Mouse (Mus musculus) embryonic facial prominence, embryonic 13.5 days (tissue): ENCODE data around the gene Gm21988. TPM values are rescaled to one million over a fixed set of nuclear protein-coding genes. Genes with fewer than 3 reads are reported as not detected.

Source experiments
- ATAC-seq: fragments of 200-750 bp; cut with Nextera tagmentation; 2 replicates; pipeline ENCODE4 v1.8.0; 2017; ENCODE audit warnings: low read depth; ENCODE audit not compliant: insufficient number of reproducible peaks, insufficient read depth, low FRiP score, low TSS enrichment
- H3K27ac ChIP-seq: fragments of 300-500 bp; sonication (generic); 2 replicates; pipeline ENCODE4 v1.5.1; 2015; ENCODE audit warnings: moderate library complexity, mild to moderate bottlenecking, inconsistent platforms
- H3K27me3 ChIP-seq: fragments of 300-500 bp; sonication (generic); 2 replicates; pipeline ENCODE4 v1.6.1; 2015; ENCODE audit warnings: mild to moderate bottlenecking, inconsistent platforms
- H3K36me3 ChIP-seq: fragments of 300-500 bp; sonication (generic); 2 replicates; pipeline ENCODE4 v1.6.1; 2015; ENCODE audit warnings: mild to moderate bottlenecking, inconsistent platforms
- H3K4me1 ChIP-seq: fragments of 300-500 bp; sonication (generic); 2 replicates; pipeline ENCODE4 v1.6.1; 2015; ENCODE audit warnings: inconsistent platforms
- H3K4me2 ChIP-seq: fragments of 300-500 bp; sonication (generic); 2 replicates; pipeline ENCODE4 v1.6.1; 2015; ENCODE audit warnings: moderate library complexity, mild to moderate bottlenecking, inconsistent platforms
- H3K4me3 ChIP-seq: fragments of 300-500 bp; sonication (generic); 2 replicates; pipeline ENCODE4 v1.5.1; 2015; ENCODE audit warnings: mild to moderate bottlenecking, inconsistent platforms
- H3K9ac ChIP-seq: fragments of 300-500 bp; sonication (generic); 2 replicates; pipeline ENCODE4 v1.6.1; 2015; ENCODE audit warnings: mild to moderate bottlenecking, inconsistent platforms
- H3K9me3 ChIP-seq: fragments of 300-500 bp; sonication (generic); 2 replicates; pipeline ENCODE4 v1.6.1; 2016; ENCODE audit warnings: inconsistent platforms
- WGBS: fragments of 180-500 bp; shearing (Covaris S2); methylation state at CpG from one replicate; pipeline ENCODE4 v1.1.7; 2015; ENCODE audit warnings: mixed read lengths; 5-methylcytosine and 5-hydroxymethylcytosine counted together
- polyA plus RNA-seq: library from polyadenylated mRNA; unstranded; fragments of >200 nt; fragmentation: Nextera tagmentation; extraction: Ambion mirVana; gene quantifications from 2 replicates; pipeline ENCODE4 v1.2.1, GENCODE M21; 2015

Gene Gm21988
- polyA plus RNA-seq, 1 experiment from 2014 or later = 13.9 TPM

- WGBS = 4% methylated on average over 18 of the region's 18 CpGs
- H3K27me3 ChIP-seq = peaks cover 67% of the 10 kb centered on the region
- H3K9ac ChIP-seq = peak overlapping the region; percentile 70; the same call in 1 of the 2 replicates
- no peak for ATAC-seq
- peaks cover 34% of the 10 kb centered on the region for H3K4me1 ChIP-seq
- peak overlapping the region; percentile 76 for H3K4me2 ChIP-seq
- H3K27ac ChIP-seq = no peak overlapping the region
- H3K9me3 ChIP-seq = no peaks in the 10 kb centered on the region
- peaks cover 10% of the 10 kb centered on the region for H3K36me3 ChIP-seq
- peak overlapping the region; percentile 42 for H3K4me3 ChIP-seq
These were observed 24.8 kb downstream of the Gm21988 start for GRCm38 (mm10) chr11:70214856-70215209.

- WGBS = under 1% methylated on average over 46 of the region's 46 CpGs
- Histone ChIP-seq H3K27ac (no peak overlapping the region), H3K4me1 (peaks cover 29% of the 10 kb centered on the region), H3K4me2 (peak overlapping the region; percentile 76), H3K9ac (peak overlapping the region; percentile 70), H3K4me3 (peak overlapping the region; percentile 42), H3K36me3 (peaks cover 10% of the 10 kb centered on the region), H3K27me3 (peaks cover 67% of the 10 kb centered on the region), H3K9me3 (no peaks in the 10 kb centered on the region)
- no peak for ATAC-seq
These were observed 25.3 kb downstream of the Gm21988 start for GRCm38 (mm10) chr11:70214191-70214855.

GRCm38 (mm10) chr11:70213736-70214135, 25.9 kb downstream of the Gm21988 start:
- Histone ChIP-seq H3K27ac (no peak overlapping the region), H3K9ac (peak overlapping the region; percentile 70; the same call in 1 of the 2 replicates), H3K9me3 (no peaks in the 10 kb centered on the region), H3K4me3 (peak overlapping the region; percentile 42), H3K36me3 (peaks cover 10% of the 10 kb centered on the region), H3K4me1 (peaks cover 23% of the 10 kb centered on the region), H3K4me2 (peak overlapping the region; percentile 76), H3K27me3 (peaks cover 65% of the 10 kb centered on the region)
- peak; percentile 45; the same call in 1 of the 2 replicates for ATAC-seq
- WGBS = 4% methylated on average over 26 of the region's 26 CpGs

GRCm38 (mm10) chr11:70212896-70213295, 26.7 kb downstream of the Gm21988 start:
- H3K27ac ChIP-seq = no peak overlapping the region
- no peak overlapping the region for H3K4me3 ChIP-seq
- no peak overlapping the region for H3K9ac ChIP-seq
- no peak for ATAC-seq
- peaks cover 10% of the 10 kb centered on the region for H3K36me3 ChIP-seq
- peaks cover 20% of the 10 kb centered on the region for H3K4me1 ChIP-seq
- no peaks in the 10 kb centered on the region for H3K9me3 ChIP-seq
- no peak overlapping the region for H3K4me2 ChIP-seq
- peaks cover 63% of the 10 kb centered on the region for H3K27me3 ChIP-seq
- WGBS = 15% methylated on average over 9 of the region's 9 CpGs

GRCm38 (mm10) chr11:70212423-70212822, 27.2 kb downstream of the Gm21988 start, which contains the start of gene Slc16a11:
Slc16a11 (plus strand) TSS chr11:70212752.
- Histone ChIP-seq H3K9ac (0 out of 2 replicates have a peak within 1 kb of the TSS, but pooled peaks have one; percentile 70), H3K4me3 (peak within 1 kb of the TSS; percentile 42; the same call in 1 of the 2 replicates), H3K9me3 (no peaks in the 10 kb centered on the region), H3K4me1 (peaks cover 20% of the 10 kb centered on the region), H3K27me3 (peaks cover 60% of the 10 kb centered on the region), H3K36me3 (peaks cover 6% of the 10 kb centered on the region), H3K27ac (no peak within 1 kb of the TSS), H3K4me2 (peak within 1 kb of the TSS; percentile 76)
- 61% methylated on average over 6 of the region's 6 CpGs for WGBS
- no peak for ATAC-seq

- H3K27ac ChIP-seq = no peak overlapping the region
- WGBS = 59% methylated on average over 6 of the region's 6 CpGs
- H3K9me3 ChIP-seq = no peaks in the 10 kb centered on the region
- peaks cover 20% of the 10 kb centered on the region for H3K4me1 ChIP-seq
- no peak overlapping the region for H3K4me2 ChIP-seq
- no peak overlapping the region for H3K9ac ChIP-seq
- no peak for ATAC-seq
- no peak overlapping the region for H3K4me3 ChIP-seq
- H3K27me3 ChIP-seq = peaks cover 56% of the 10 kb centered on the region
- H3K36me3 ChIP-seq = peaks cover 1% of the 10 kb centered on the region; the same call in 1 of the 2 replicates
These were observed 27.7 kb downstream of the Gm21988 start for GRCm38 (mm10) chr11:70211972-70212371.

GRCm38 (mm10) chr11:70210681-70211080, 28.9 kb downstream of the Gm21988 start:
- Histone ChIP-seq H3K36me3 (no peaks in the 10 kb centered on the region), H3K27me3 (peaks cover 43% of the 10 kb centered on the region), H3K27ac (no peak overlapping the region), H3K4me1 (peaks cover 20% of the 10 kb centered on the region), H3K4me3 (no peak overlapping the region), H3K9ac (no peak overlapping the region), H3K4me2 (no peak overlapping the region), H3K9me3 (no peaks in the 10 kb centered on the region)
- 80% methylated on average over 2 of the region's 2 CpGs for WGBS
- ATAC-seq = no peak

- Histone ChIP-seq H3K27ac (no peak overlapping the region), H3K36me3 (no peaks in the 10 kb centered on the region), H3K4me1 (peaks cover 3% of the 10 kb centered on the region), H3K9me3 (no peaks in the 10 kb centered on the region), H3K9ac (no peak overlapping the region), H3K4me3 (no peak overlapping the region), H3K4me2 (no peak overlapping the region), H3K27me3 (peaks cover 25% of the 10 kb centered on the region)
- WGBS = 74% methylated on average over 5 of the region's 5 CpGs
- no peak for ATAC-seq
These were observed 30.7 kb downstream of the Gm21988 start for GRCm38 (mm10) chr11:70208778-70209388.

GRCm38 (mm10) chr11:70207283-70207682, 32.3 kb downstream of the Gm21988 start:
- 79% methylated on average over 7 of the region's 7 CpGs for WGBS

GRCm38 (mm10) chr11:70206801-70207200, 32.8 kb downstream of the Gm21988 start:
- no peak overlapping the region for H3K9ac ChIP-seq
- H3K4me2 ChIP-seq = no peak overlapping the region
- no peaks in the 10 kb centered on the region for H3K9me3 ChIP-seq
- 84% methylated on average over 2 of the region's 2 CpGs for WGBS
- H3K4me1 ChIP-seq = no peaks in the 10 kb centered on the region
- peaks cover 5% of the 10 kb centered on the region for H3K27me3 ChIP-seq
- no peak overlapping the region for H3K27ac ChIP-seq
- no peak for ATAC-seq
- no peaks in the 10 kb centered on the region for H3K36me3 ChIP-seq
- no peak overlapping the region for H3K4me3 ChIP-seq

More at GRCm38 (mm10) chr11:70207283-70207682, 32.3 kb downstream of the Gm21988 start:
- peaks cover 9% of the 10 kb centered on the region for H3K27me3 ChIP-seq
- no peak for ATAC-seq
- H3K9ac ChIP-seq = no peak overlapping the region
- H3K4me3 ChIP-seq = no peak overlapping the region
- no peaks in the 10 kb centered on the region for H3K4me1 ChIP-seq
- no peaks in the 10 kb centered on the region for H3K9me3 ChIP-seq
- H3K36me3 ChIP-seq = no peaks in the 10 kb centered on the region
- H3K4me2 ChIP-seq = no peak overlapping the region
- no peak overlapping the region for H3K27ac ChIP-seq

GRCm38 (mm10) chr11:70201691-70202090, 37.9 kb downstream of the Gm21988 start:
- no peaks in the 10 kb centered on the region for H3K36me3 ChIP-seq
- H3K4me3 ChIP-seq = no peak overlapping the region
- H3K4me1 ChIP-seq = 0 out of 2 replicates have a peak, but pooled peaks cover 11% of the 10 kb centered on the region
- no peaks in the 10 kb centered on the region for H3K27me3 ChIP-seq
- no peaks in the 10 kb centered on the region for H3K9me3 ChIP-seq
- no peak overlapping the region for H3K27ac ChIP-seq
- no peak overlapping the region for H3K9ac ChIP-seq
- 36% methylated on average over 5 of the region's 5 CpGs for WGBS
- no peak overlapping the region for H3K4me2 ChIP-seq
- no peak for ATAC-seq
